Mouse (Mus musculus): ENCODE data around the gene Arfip1.

The Arfip1 gene

GRCm38 (mm10) chr3:84460499-84460898 lies 121.9 kb downstream of the Arfip1 start:
- DNase-seq (ENCODE audit: low read depth, low spot score): no peak

GRCm38 (mm10) chr3:84455733-84456417 lies 126.5 kb downstream of the Arfip1 start:
- peak; percentile 77 for DNase-seq (ENCODE audit: low read depth, low spot score)

- no peak for DNase-seq (ENCODE audit: low read depth, low spot score)
Measured at GRCm38 (mm10) chr3:84450651-84451050, 131.8 kb downstream of the Arfip1 start.

- DNase-seq (ENCODE audit: low read depth, low spot score): no peak
Measured at GRCm38 (mm10) chr3:84449015-84449414, 133.4 kb downstream of the Arfip1 start.

- no peak for DNase-seq (ENCODE audit: low read depth, low spot score)
Measured at GRCm38 (mm10) chr3:84447803-84448202, 134.6 kb downstream of the Arfip1 start.

Measured in c-Kit-negative CD71-positive TER-119-positive erythroid progenitor cells, embryonic 14.5 days (primary cell).